Comparison of ENCODE assay signal across 13 mouse cellular contexts in the genomic region with DNA sequence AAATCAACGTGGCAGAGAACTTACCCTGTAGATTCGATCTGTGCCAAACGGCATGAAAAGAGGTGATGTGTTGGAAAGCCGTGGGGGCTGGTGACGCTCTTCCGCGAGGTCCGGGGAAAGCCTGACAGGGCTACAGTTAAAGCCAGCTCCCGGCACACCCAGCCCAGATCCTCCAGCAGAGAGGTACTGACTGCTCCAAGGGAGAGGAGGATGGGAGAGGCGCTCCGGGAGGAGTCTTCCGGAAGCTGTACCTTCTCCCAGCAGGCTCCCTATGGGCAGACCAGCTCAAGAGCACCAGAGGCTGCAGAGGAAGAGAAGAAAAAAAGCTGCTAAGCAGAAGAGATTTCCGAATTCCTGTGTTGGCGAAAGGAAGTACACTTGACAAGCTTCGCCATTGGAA. TPM values are rescaled to one million over a fixed set of nuclear protein-coding genes. Genes with fewer than 3 reads are reported as not detected.
A peak's percentile ranks its signal among the peaks of the same experiment; 100 is the strongest.
DNase-seq lines count a peak whose midpoint lies in the region; ATAC-seq and TF ChIP-seq lines count a peak whose summit lies in the region.
"Had no signal": no experiment of that assay in that cellular context is flagged by ENCODE, and none has a peak within 500 bp of the region (broad histone marks: within the 10 kb centered on the region; RNA-seq: fewer than 3 reads in every experiment).

No protein-coding gene starts in this region.

- no peak for TF ChIP-seq POLR2A in limb, embryonic 14.5 days (IDR thresholded peaks at IDR 0.05; ENCODE audit: borderline replicate concordance, extremely low read depth, insufficient read depth, insufficient read length)

- WGBS in forebrain, embryonic 16.5 days: 41% methylated on average over 15 of the region's 15 CpGs
- WGBS in forebrain, embryonic 14.5 days: 50% methylated on average over 15 of the region's 15 CpGs
- WGBS in kidney, embryonic 16.5 days: 22% methylated on average over 15 of the region's 15 CpGs
- 44% methylated on average over 15 of the region's 15 CpGs for WGBS in limb, embryonic 14.5 days

- no peaks in the 10 kb centered on the region for H3K9me3 ChIP-seq in forebrain, embryonic 16.5 days (ENCODE audit: control insufficient read depth, low read length)
- H3K9me3 ChIP-seq in forebrain, embryonic 14.5 days (replicated peaks; ENCODE audit: control insufficient read depth, low read length): no peaks in the 10 kb centered on the region
- H3K9me3 ChIP-seq in kidney, embryonic 16.5 days (ENCODE audit: low read length): no peaks in the 10 kb centered on the region
- H3K9me3 ChIP-seq in limb, embryonic 14.5 days (ENCODE audit: control insufficient read depth, low read length): no peaks in the 10 kb centered on the region
- H3K9me3 ChIP-seq: embryonic facial prominence, embryonic 12.5 days had no signal

- H3K36me3 ChIP-seq in forebrain, embryonic 16.5 days (ENCODE audit: control insufficient read depth, insufficient read depth): no peaks in the 10 kb centered on the region
- no peaks in the 10 kb centered on the region for H3K36me3 ChIP-seq in forebrain, embryonic 14.5 days (ENCODE audit: control insufficient read depth, insufficient read depth, low read length)
- no peaks in the 10 kb centered on the region for H3K36me3 ChIP-seq in kidney, embryonic 16.5 days (ENCODE audit: insufficient read depth, low read length)
- H3K36me3 ChIP-seq in limb, embryonic 14.5 days (ENCODE audit: control insufficient read depth, insufficient read depth, low read length): no peaks in the 10 kb centered on the region; the same call in 1 of the 2 replicates
- H3K36me3 ChIP-seq: embryonic facial prominence, embryonic 12.5 days had no signal

- H3K4me2 ChIP-seq in forebrain, embryonic 16.5 days (ENCODE audit: low read length): no peak overlapping the region
- no peak overlapping the region for H3K4me2 ChIP-seq in forebrain, embryonic 14.5 days (ENCODE audit: low read length)
- peak overlapping the region; percentile 5 for H3K4me2 ChIP-seq in kidney, embryonic 16.5 days (replicated peaks; ENCODE audit: low read depth, low read length)
- H3K4me2 ChIP-seq in limb, embryonic 14.5 days (replicated peaks; ENCODE audit: low read depth, low read length, severe bottlenecking): no peak overlapping the region
- H3K4me2 ChIP-seq: embryonic facial prominence, embryonic 12.5 days had no signal

- H3K9ac ChIP-seq in forebrain, embryonic 16.5 days (replicated peaks; ENCODE audit: low read depth, low read length): no peak overlapping the region
- no peak overlapping the region for H3K9ac ChIP-seq in forebrain, embryonic 14.5 days (ENCODE audit: low read length)
- no peak overlapping the region for H3K9ac ChIP-seq in kidney, embryonic 16.5 days (replicated peaks; ENCODE audit: low read length)
- no peak overlapping the region for H3K9ac ChIP-seq in limb, embryonic 14.5 days (ENCODE audit: low read depth, low read length, severe bottlenecking)
- H3K9ac ChIP-seq: embryonic facial prominence, embryonic 12.5 days had no signal

- 0 out of 2 replicates have a peak overlapping the region, but pooled peaks have one; percentile 20 for H3K27ac ChIP-seq in forebrain, embryonic 16.5 days (ENCODE audit: low read length)
- no peak overlapping the region; the same call in 1 of the 2 replicates for H3K27ac ChIP-seq in forebrain, embryonic 14.5 days (ENCODE audit: low read depth, low read length)
- H3K27ac ChIP-seq in kidney, embryonic 16.5 days (ENCODE audit: low read length): peak overlapping the region; percentile 79; the same call in 1 of the 2 replicates
- 0 out of 2 replicates have a peak overlapping the region, but pooled peaks have one; percentile 39 for H3K27ac ChIP-seq in limb, embryonic 14.5 days (replicated peaks; ENCODE audit: low read depth, low read length)
- H3K27ac ChIP-seq: embryonic facial prominence, embryonic 12.5 days; macrophage had no signal

- ATAC-seq in forebrain, embryonic 16.5 days: peak; percentile 14; the same call in 1 of the 2 replicates
- ATAC-seq in forebrain, embryonic 14.5 days: no peak
- ATAC-seq in kidney, embryonic 16.5 days (ENCODE audit: low FRiP score, low TSS enrichment): peak; percentile 50; the same call in 1 of the 2 replicates
- ATAC-seq in limb, embryonic 14.5 days (ENCODE audit: low FRiP score, low read depth): no peak
- no peak for ATAC-seq in megakaryocyte, adult 5-6 weeks (ENCODE audit: poor library complexity, severe bottlenecking)

- no peaks in the 10 kb centered on the region for H3K27me3 ChIP-seq in forebrain, embryonic 16.5 days (replicated peaks; ENCODE audit: control insufficient read depth, insufficient read depth, low read length)
- no peaks in the 10 kb centered on the region for H3K27me3 ChIP-seq in forebrain, embryonic 14.5 days (replicated peaks; ENCODE audit: control insufficient read depth, insufficient read depth, low read length)
- H3K27me3 ChIP-seq in kidney, embryonic 16.5 days (ENCODE audit: insufficient read depth, low read length): no peaks in the 10 kb centered on the region
- no peaks in the 10 kb centered on the region for H3K27me3 ChIP-seq in limb, embryonic 14.5 days (ENCODE audit: control insufficient read depth, insufficient read depth, low read length)
- H3K27me3 ChIP-seq: embryonic facial prominence, embryonic 12.5 days had no signal

- no peak for DNase-seq in forebrain, embryonic 14.5 days (ENCODE audit: low spot score)
- no peak for DNase-seq in kidney, postnatal 4 days
- peak; percentile 14 for DNase-seq in WW6 (ENCODE audit: low read depth, low spot score)
- no peak for DNase-seq in limb, embryonic 14.5 days (ENCODE audit: low spot score)
- no peak for DNase-seq in urinary bladder, postnatal 36 days (ENCODE audit: low spot score in 2 of 2)
- DNase-seq: thymus, adult 2 months had no signal

- H3K4me3 ChIP-seq in forebrain, embryonic 16.5 days (replicated peaks; ENCODE audit: low read length): no peak overlapping the region
- H3K4me3 ChIP-seq in forebrain, embryonic 14.5 days (ENCODE audit: low read depth, low read length): no peak overlapping the region
- no peak overlapping the region for H3K4me3 ChIP-seq in kidney, embryonic 16.5 days (ENCODE audit: low read length)
- H3K4me3 ChIP-seq in limb, embryonic 14.5 days (replicated peaks; ENCODE audit: low read length): no peak overlapping the region
- H3K4me3 ChIP-seq: embryonic facial prominence, embryonic 12.5 days had no signal

- H3K4me1 ChIP-seq in forebrain, embryonic 16.5 days (replicated peaks; ENCODE audit: control insufficient read depth, insufficient read depth, low read length): peaks cover 6% of the 10 kb centered on the region
- H3K4me1 ChIP-seq in forebrain, embryonic 14.5 days (ENCODE audit: control insufficient read depth, insufficient read depth, low read length): peaks cover 8% of the 10 kb centered on the region
- peaks cover 31% of the 10 kb centered on the region for H3K4me1 ChIP-seq in kidney, embryonic 16.5 days (ENCODE audit: insufficient read depth, low read length)
- peaks cover 25% of the 10 kb centered on the region for H3K4me1 ChIP-seq in limb, embryonic 14.5 days (ENCODE audit: control insufficient read depth, insufficient read depth, low read length)

RNA-seq across cellular contexts. Expression of a gene that starts 46.1 kb away (rescaled TPM):
- polyA plus RNA-seq in forebrain, embryonic 16.5 days (2015; fragmentation: Nextera tagmentation; extraction: Ambion mirVana): 0.37 TPM in 1 of 2 replicates, not detected in the other
- polyA plus RNA-seq in forebrain, embryonic 14.5 days (2014; fragmentation: Nextera tagmentation; extraction: Ambion mirVana): not detected in 2 replicates
- not detected in 2 replicates for polyA plus RNA-seq in kidney, embryonic 16.5 days (2015; fragmentation: Nextera tagmentation; extraction: Ambion mirVana)
- polyA plus RNA-seq in limb, embryonic 14.5 days (2012; rRNA removed): not detected in 2 replicates
- polyA plus RNA-seq in limb, embryonic 14.5 days (2014; fragmentation: Nextera tagmentation; extraction: Ambion mirVana): not detected in 2 replicates
- total RNA-seq in megakaryocyte, adult 5-6 weeks (2015): not detected in 2 replicates
- total RNA-seq in megakaryocyte, adult 5-6 weeks (2017): not detected in 2 replicates
- total RNA-seq: heart, postnatal 10 days; neutrophil, adult 5-6 weeks had no signal
- polyA plus RNA-seq: embryonic facial prominence, embryonic 12.5 days; macrophage; thymus, adult 2 months had no signal

RNA-seq across cellular contexts. Expression of a gene that starts 51.0 kb away (rescaled TPM):
- 7.4 and 9.8 TPM in 2 replicates for polyA plus RNA-seq in forebrain, embryonic 16.5 days (2015; fragmentation: Nextera tagmentation; extraction: Ambion mirVana)
- 8.7 and 9.5 TPM in 2 replicates for polyA plus RNA-seq in forebrain, embryonic 14.5 days (2014; fragmentation: Nextera tagmentation; extraction: Ambion mirVana)
- 5.2 and 5.8 TPM in 2 replicates for polyA plus RNA-seq in kidney, embryonic 16.5 days (2015; fragmentation: Nextera tagmentation; extraction: Ambion mirVana)
- polyA plus RNA-seq in limb, embryonic 14.5 days (2012; rRNA removed): 30.0 and 30.3 TPM in 2 replicates
- polyA plus RNA-seq in limb, embryonic 14.5 days (2014; fragmentation: Nextera tagmentation; extraction: Ambion mirVana): 13.2 and 13.7 TPM in 2 replicates
- total RNA-seq in megakaryocyte, adult 5-6 weeks (2015): 9.6 and 13.2 TPM in 2 replicates
- 3.0 and 3.1 TPM in 2 replicates for total RNA-seq in megakaryocyte, adult 5-6 weeks (2017)
- total RNA-seq: neutrophil, adult 5-6 weeks had no signal

RNA-seq across cellular contexts. Expression of a gene that starts 51.1 kb away (rescaled TPM):
- polyA plus RNA-seq in forebrain, embryonic 16.5 days (2015; fragmentation: Nextera tagmentation; extraction: Ambion mirVana): 11.7 and 16.8 TPM in 2 replicates
- polyA plus RNA-seq in forebrain, embryonic 14.5 days (2014; fragmentation: Nextera tagmentation; extraction: Ambion mirVana): 13.1 TPM in 2 replicates
- 7.6 and 8.5 TPM in 2 replicates for polyA plus RNA-seq in kidney, embryonic 16.5 days (2015; fragmentation: Nextera tagmentation; extraction: Ambion mirVana)
- polyA plus RNA-seq in limb, embryonic 14.5 days (2012; rRNA removed): 9.6 and 12.3 TPM in 2 replicates
- 9.3 and 12.0 TPM in 2 replicates for polyA plus RNA-seq in limb, embryonic 14.5 days (2014; fragmentation: Nextera tagmentation; extraction: Ambion mirVana)
- 1.0 and 1.2 TPM in 2 replicates for total RNA-seq in megakaryocyte, adult 5-6 weeks (2015)
- total RNA-seq in megakaryocyte, adult 5-6 weeks (2017): 0.70 TPM in 1 of 2 replicates, not detected in the other
- total RNA-seq: neutrophil, adult 5-6 weeks had no signal

Comparison
In these comparisons a context has a peak if more than half of its experiments do, and no peak if none do; other contexts are left out.
1. ATAC-seq: peak in forebrain, embryonic 16.5 days (single experiment) and kidney, embryonic 16.5 days (single experiment); none in forebrain, embryonic 14.5 days (single experiment), limb, embryonic 14.5 days (single experiment) and megakaryocyte, adult 5-6 weeks (single experiment).